Mouse (Mus musculus): Measurements from ENCODE around the gene Cebpg. TPM values are rescaled to one million over a fixed set of nuclear protein-coding genes. Genes with fewer than 3 reads are reported as not detected.

Cebpg gene
- polyA plus RNA-seq, 1 experiment from 2014 or later: 23.6 TPM

- peaks cover 26% of the 10 kb centered on the region for H3K4me1 ChIP-seq (replicated peaks)
- no peak overlapping the region for H3K9ac ChIP-seq
- no peak overlapping the region for H3K4me2 ChIP-seq
- no peak for ATAC-seq (ENCODE audit: insufficient number of reproducible peaks, low FRiP score)
- WGBS: 49% methylated on average over 4 of the region's 4 CpGs
- no peak overlapping the region for H3K4me3 ChIP-seq
- H3K36me3 ChIP-seq: peaks cover 32% of the 10 kb centered on the region
- H3K27ac ChIP-seq (ENCODE audit: poor library complexity, severe bottlenecking): 0 out of 2 replicates have a peak overlapping the region, but pooled peaks have one; percentile 14
- no peaks in the 10 kb centered on the region for H3K9me3 ChIP-seq (replicated peaks)
- no peaks in the 10 kb centered on the region for H3K27me3 ChIP-seq (replicated peaks)
Observed at GRCm38 (mm10) chr7:35035565-35035964, 20.8 kb downstream of the Cebpg start.

- H3K9ac ChIP-seq: no peak overlapping the region
- H3K27ac ChIP-seq (ENCODE audit: poor library complexity, severe bottlenecking): 0 out of 2 replicates have a peak overlapping the region, but pooled peaks have one; percentile 14
- peaks cover 28% of the 10 kb centered on the region for H3K36me3 ChIP-seq
- no peak overlapping the region for H3K4me2 ChIP-seq
- no peak for ATAC-seq (ENCODE audit: insufficient number of reproducible peaks, low FRiP score)
- no peak overlapping the region for H3K4me3 ChIP-seq
- H3K4me1 ChIP-seq (replicated peaks): peaks cover 26% of the 10 kb centered on the region
- WGBS: 39% methylated on average over 6 of the region's 6 CpGs
- H3K9me3 ChIP-seq (replicated peaks): no peaks in the 10 kb centered on the region
- no peaks in the 10 kb centered on the region for H3K27me3 ChIP-seq (replicated peaks)
Observed at GRCm38 (mm10) chr7:35035141-35035553, 21.2 kb downstream of the Cebpg start.

GRCm38 (mm10) chr7:35030567-35030966 lies 25.8 kb downstream of the Cebpg start:
- no peak overlapping the region for H3K9ac ChIP-seq
- H3K4me2 ChIP-seq: no peak overlapping the region
- H3K27ac ChIP-seq (ENCODE audit: poor library complexity, severe bottlenecking): no peak overlapping the region
- no peak for ATAC-seq (ENCODE audit: insufficient number of reproducible peaks, low FRiP score)
- peaks cover 19% of the 10 kb centered on the region for H3K4me1 ChIP-seq (replicated peaks)
- WGBS: 80% methylated on average over 6 of the region's 6 CpGs
- no peaks in the 10 kb centered on the region for H3K27me3 ChIP-seq (replicated peaks)
- no peak overlapping the region for H3K4me3 ChIP-seq
- peaks cover 28% of the 10 kb centered on the region for H3K36me3 ChIP-seq
- H3K9me3 ChIP-seq (replicated peaks): no peaks in the 10 kb centered on the region

- ATAC-seq (ENCODE audit: insufficient number of reproducible peaks, low FRiP score): no peak
- Histone ChIP-seq H3K4me3 (no peak overlapping the region), H3K9me3 (replicated peaks) (no peaks in the 10 kb centered on the region), H3K4me2 (no peak overlapping the region), H3K27ac (ENCODE audit: poor library complexity, severe bottlenecking) (no peak overlapping the region), H3K36me3 (peaks cover 25% of the 10 kb centered on the region), H3K4me1 (replicated peaks) (peaks cover 10% of the 10 kb centered on the region; the same call in 1 of the 2 replicates), H3K9ac (no peak overlapping the region), H3K27me3 (replicated peaks) (no peaks in the 10 kb centered on the region)
- WGBS: 84% methylated on average over 3 of the region's 3 CpGs
Observed at GRCm38 (mm10) chr7:35029648-35030047, 26.7 kb downstream of the Cebpg start.

GRCm38 (mm10) chr7:35029228-35029627 lies 27.1 kb downstream of the Cebpg start:
- WGBS: 81% methylated on average over 5 of the region's 5 CpGs
- H3K4me3 ChIP-seq: no peak overlapping the region
- H3K9me3 ChIP-seq (replicated peaks): no peaks in the 10 kb centered on the region
- H3K36me3 ChIP-seq: peaks cover 25% of the 10 kb centered on the region
- no peak overlapping the region for H3K9ac ChIP-seq
- H3K27ac ChIP-seq (ENCODE audit: poor library complexity, severe bottlenecking): no peak overlapping the region
- no peaks in the 10 kb centered on the region for H3K27me3 ChIP-seq (replicated peaks)
- H3K4me2 ChIP-seq: no peak overlapping the region
- no peak for ATAC-seq (ENCODE audit: insufficient number of reproducible peaks, low FRiP score)
- H3K4me1 ChIP-seq (replicated peaks): peaks cover 6% of the 10 kb centered on the region; the same call in 1 of the 2 replicates

- no peak for ATAC-seq (ENCODE audit: insufficient number of reproducible peaks, low FRiP score)
- no peak overlapping the region for H3K9ac ChIP-seq
- peaks cover 4% of the 10 kb centered on the region; the same call in 1 of the 2 replicates for H3K4me1 ChIP-seq (replicated peaks)
- no peak overlapping the region for H3K4me3 ChIP-seq
- H3K4me2 ChIP-seq: no peak overlapping the region
- no peaks in the 10 kb centered on the region for H3K9me3 ChIP-seq (replicated peaks)
- 78% methylated on average over 16 of the region's 16 CpGs for WGBS
- no peaks in the 10 kb centered on the region for H3K27me3 ChIP-seq (replicated peaks)
- no peak overlapping the region for H3K27ac ChIP-seq (ENCODE audit: poor library complexity, severe bottlenecking)
- H3K36me3 ChIP-seq: peaks cover 23% of the 10 kb centered on the region
Observed at GRCm38 (mm10) chr7:35028559-35028958, 27.8 kb downstream of the Cebpg start.

- Histone ChIP-seq H3K9me3 (replicated peaks) (no peaks in the 10 kb centered on the region), H3K27me3 (replicated peaks) (no peaks in the 10 kb centered on the region), H3K27ac (ENCODE audit: poor library complexity, severe bottlenecking) (no peak overlapping the region), H3K4me2 (no peak overlapping the region), H3K4me1 (replicated peaks) (peaks cover 4% of the 10 kb centered on the region; the same call in 1 of the 2 replicates), H3K4me3 (no peak overlapping the region), H3K9ac (no peak overlapping the region), H3K36me3 (peaks cover 17% of the 10 kb centered on the region)
- ATAC-seq (ENCODE audit: insufficient number of reproducible peaks, low FRiP score): no peak
- WGBS: 70% methylated on average over 9 of the region's 9 CpGs
Observed at GRCm38 (mm10) chr7:35027801-35028420, 28.5 kb downstream of the Cebpg start.

- H3K4me3 ChIP-seq: no peak overlapping the region
- H3K9me3 ChIP-seq (replicated peaks): no peaks in the 10 kb centered on the region
- H3K4me2 ChIP-seq: no peak overlapping the region
- WGBS: 68% methylated on average over 3 of the region's 3 CpGs
- no peaks in the 10 kb centered on the region for H3K27me3 ChIP-seq (replicated peaks)
- peaks cover 6% of the 10 kb centered on the region; the same call in 1 of the 2 replicates for H3K36me3 ChIP-seq
- H3K9ac ChIP-seq: no peak overlapping the region
- ATAC-seq (ENCODE audit: insufficient number of reproducible peaks, low FRiP score): no peak
- no peak overlapping the region for H3K27ac ChIP-seq (ENCODE audit: poor library complexity, severe bottlenecking)
- peaks cover 8% of the 10 kb centered on the region; the same call in 1 of the 2 replicates for H3K4me1 ChIP-seq (replicated peaks)
Observed at GRCm38 (mm10) chr7:35026838-35027291, 29.5 kb downstream of the Cebpg start.

GRCm38 (mm10) chr7:35026276-35026630 lies 30.1 kb downstream of the Cebpg start:
- Histone ChIP-seq H3K36me3 (peaks cover 6% of the 10 kb centered on the region; the same call in 1 of the 2 replicates), H3K9me3 (replicated peaks) (no peaks in the 10 kb centered on the region), H3K4me3 (no peak overlapping the region), H3K27ac (ENCODE audit: poor library complexity, severe bottlenecking) (no peak overlapping the region), H3K9ac (no peak overlapping the region), H3K27me3 (replicated peaks) (no peaks in the 10 kb centered on the region), H3K4me2 (no peak overlapping the region), H3K4me1 (replicated peaks) (peaks cover 8% of the 10 kb centered on the region; the same call in 1 of the 2 replicates)
- WGBS: 78% methylated on average over 4 of the region's 4 CpGs
- ATAC-seq (ENCODE audit: insufficient number of reproducible peaks, low FRiP score): no peak

- no peaks in the 10 kb centered on the region for H3K27me3 ChIP-seq (replicated peaks)
- no peak overlapping the region for H3K27ac ChIP-seq (ENCODE audit: poor library complexity, severe bottlenecking)
- H3K4me2 ChIP-seq: no peak overlapping the region
- peak; percentile 48; the same call in 1 of the 2 replicates for ATAC-seq (ENCODE audit: insufficient number of reproducible peaks, low FRiP score)
- peaks cover 9% of the 10 kb centered on the region; the same call in 1 of the 2 replicates for H3K36me3 ChIP-seq
- peaks cover 8% of the 10 kb centered on the region; the same call in 1 of the 2 replicates for H3K4me1 ChIP-seq (replicated peaks)
- no peaks in the 10 kb centered on the region for H3K9me3 ChIP-seq (replicated peaks)
- no peak overlapping the region for H3K9ac ChIP-seq
- 39% methylated on average over 5 of the region's 5 CpGs for WGBS
- no peak overlapping the region for H3K4me3 ChIP-seq
Observed at GRCm38 (mm10) chr7:35025409-35026275, 30.7 kb downstream of the Cebpg start.

GRCm38 (mm10) chr7:35024426-35024825 lies 31.9 kb downstream of the Cebpg start:
- Histone ChIP-seq H3K9me3 (replicated peaks) (no peaks in the 10 kb centered on the region), H3K4me2 (no peak overlapping the region), H3K27me3 (replicated peaks) (no peaks in the 10 kb centered on the region), H3K9ac (no peak overlapping the region), H3K36me3 (peaks cover 12% of the 10 kb centered on the region; the same call in 1 of the 2 replicates), H3K4me3 (no peak overlapping the region), H3K4me1 (replicated peaks) (peaks cover 8% of the 10 kb centered on the region; the same call in 1 of the 2 replicates), H3K27ac (ENCODE audit: poor library complexity, severe bottlenecking) (no peak overlapping the region)
- no peak for ATAC-seq (ENCODE audit: insufficient number of reproducible peaks, low FRiP score)
- 61% methylated on average over 1 of the region's 1 CpGs for WGBS
